Mouse (Mus musculus) erythroblast, embryonic 14.5 days (primary cell): ENCODE measurements around the gene Pofut1.

Source experiments
- GATA1 ChIP-seq: IDR thresholded peaks from 2 replicates; pipeline ENCODE4 v1.6.1; 2012; ENCODE audit warnings: low read length, inconsistent platforms, mixed read lengths
- TAL1 ChIP-seq: IDR thresholded peaks from 3 replicates; pipeline ENCODE4 v1.6.1; 2012; ENCODE audit warnings: low read length, inconsistent platforms, mixed read lengths

GRCm38 (mm10) chr2:153208149-153208548, 33.2 kb upstream of the Pofut1 start:
- TF ChIP-seq TAL1 (no peak), GATA1 (no peak)
